Mouse (Mus musculus) heart, postnatal 14 days (tissue): Measurements from ENCODE around the gene C130074G19Rik. TPM values are rescaled to one million over a fixed set of nuclear protein-coding genes. Genes with fewer than 3 reads are reported as not detected.

ENCODE experiments used
- DNase-seq, 2 experiments: peaks; one replicate each; pipeline ENCODE4 v3.0.0; 2021 to 2022
- intact Hi-C: fragments of 180-260 bp; cut with DNase I; formaldehyde crosslinking; loops from one replicate; pipeline ENCODE4 v1.15.1; 2025
- microRNA-seq, 2 experiments: library from miRNA; unstranded; fragments of <30 nt; microRNA quantifications; one replicate each; pipeline ENCODE4 v1.2.0; 2021 to 2022
- total RNA-seq, 2 experiments: library from RNA; stranded (reverse); gene quantifications; 2 replicates each; pipeline ENCODE4 v1.2.3; 2021

Gene C130074G19Rik
- total RNA-seq, 2 experiments from 2014 or later: 24.1 to 30.3 TPM

- intact Hi-C loops: loop anchor here (5.0 kb wide), 1 partner anchor 351 kb away; no protein-coding TSS in a partner anchor
- DNase-seq: no peak
Observed at GRCm38 (mm10) chr1:184846092-184846750, 36.8 kb downstream of the C130074G19Rik start, which contains the start of gene Marc2. TSS of gene Marc2 (minus strand) at chr1:184846451.

DNA sequence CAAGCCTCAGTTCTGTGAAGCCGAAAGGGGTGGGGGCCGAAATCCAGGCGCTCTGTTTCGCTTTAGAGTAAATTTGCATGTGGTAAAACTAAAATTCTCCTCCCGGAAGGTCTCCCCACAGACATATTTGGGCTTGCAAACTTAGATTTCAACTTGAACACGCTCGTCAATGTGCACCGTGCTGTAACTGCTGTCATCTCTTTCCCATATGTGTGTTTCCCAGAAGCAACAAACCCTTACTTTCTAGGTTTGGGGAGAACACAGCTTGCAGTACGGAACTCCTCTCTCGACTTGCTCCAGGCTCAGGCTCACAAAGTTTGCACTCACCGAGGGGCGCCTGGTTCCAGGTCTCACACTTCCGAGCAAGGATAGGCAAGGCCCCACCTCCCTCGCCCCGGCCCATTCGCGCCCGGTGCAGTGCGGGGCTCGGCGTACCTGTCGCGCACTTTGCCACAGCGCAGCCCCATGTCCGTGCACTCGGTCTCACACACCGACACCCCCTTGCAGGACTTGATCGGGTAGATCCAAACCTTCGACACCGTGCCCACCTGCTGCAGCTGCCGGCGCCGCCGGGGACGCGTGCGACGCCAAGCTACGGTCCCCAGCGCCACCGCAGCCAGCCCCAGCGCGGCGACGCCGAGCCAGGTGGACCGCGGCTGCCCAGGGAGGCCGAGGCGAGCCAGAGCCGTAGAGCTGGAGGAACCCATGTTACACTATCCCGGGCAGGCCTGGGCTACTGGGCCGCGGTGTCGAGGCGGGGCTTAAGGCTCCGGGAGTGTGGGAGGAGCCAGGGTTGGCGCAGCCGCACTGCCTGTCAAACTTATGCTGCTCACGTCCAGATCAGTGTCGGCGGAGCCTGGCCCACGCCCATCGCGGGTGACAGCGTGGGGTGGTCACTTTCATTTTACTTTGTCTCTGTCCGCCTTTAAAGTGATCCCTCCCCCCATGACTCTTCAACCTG, 37.6 kb downstream of the C130074G19Rik start:
- peak; percentile 93 to 94 for DNase-seq
- intact Hi-C loops: loop anchor here (2.0 to 5.0 kb wide), 2 partner anchors 21 to 352 kb away; no protein-coding TSS in a partner anchor

DNA sequence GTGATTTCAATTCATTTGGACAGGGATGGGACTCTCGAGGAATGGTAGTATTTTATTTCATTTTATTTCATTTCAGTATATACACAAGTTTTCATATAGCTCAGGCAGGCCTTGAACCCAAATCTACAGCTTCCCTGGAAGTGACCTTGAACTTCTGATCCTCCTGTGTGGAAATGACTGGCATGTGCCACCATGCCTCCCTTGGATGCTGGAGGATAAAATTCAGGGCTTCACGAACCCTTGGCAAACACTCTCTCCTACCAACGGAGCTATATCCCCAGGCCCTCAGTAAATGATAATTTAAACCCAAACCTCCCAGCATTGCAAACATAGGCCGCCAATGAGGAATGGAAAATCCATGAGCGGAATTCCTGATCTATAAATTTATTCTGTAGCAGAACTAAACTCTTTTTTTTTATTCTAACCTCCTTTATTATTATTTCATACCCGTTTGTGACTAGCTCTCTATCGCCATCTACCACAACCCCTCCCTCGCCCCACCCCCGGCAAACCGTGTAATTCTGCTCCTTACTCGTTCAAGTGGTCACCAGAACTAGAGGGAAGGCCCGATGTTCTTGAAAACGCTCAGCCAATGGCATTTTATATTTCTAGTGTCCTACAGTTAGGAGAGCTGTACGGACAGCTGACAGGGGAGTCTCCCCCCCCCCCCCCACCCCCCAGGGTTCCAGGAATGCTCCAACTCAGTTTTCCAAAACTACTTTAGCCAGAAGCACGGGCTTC, 38.5 kb downstream of the C130074G19Rik start:
- intact Hi-C loops: loop anchor here (2.0 to 5.0 kb wide), 2 partner anchors 20 to 353 kb away; no protein-coding TSS in a partner anchor
- peak in 1 of 2 experiments; percentile 44 for DNase-seq

DNA sequence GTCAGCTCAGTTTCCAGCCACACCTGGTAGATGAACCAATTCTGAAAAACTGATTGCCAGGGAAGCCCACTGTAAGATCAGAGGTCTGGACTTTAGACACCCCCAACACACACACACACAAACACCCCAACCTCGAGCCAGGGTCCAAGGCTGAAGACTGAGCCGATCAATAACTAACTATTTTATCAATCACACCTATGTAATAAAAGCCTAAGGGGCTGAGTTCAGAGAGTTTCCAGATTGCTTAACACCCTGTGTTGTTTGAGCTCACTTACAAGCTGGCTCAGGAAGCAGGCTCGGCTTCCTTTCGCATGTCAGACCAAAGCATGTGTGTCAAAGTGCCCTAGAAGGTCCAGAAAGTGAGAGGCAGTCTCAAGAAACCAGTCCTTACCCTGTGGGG, 45.4 kb downstream of the C130074G19Rik start:
- no peak for DNase-seq
- intact Hi-C loops: no loop called here

GRCm38 (mm10) chr1:184836350-184836749, 46.7 kb downstream of the C130074G19Rik start:
- intact Hi-C loops: no loop called here

GRCm38 (mm10) chr1:184833499-184833898, 49.5 kb downstream of the C130074G19Rik start:
- DNase-seq: no peak
- intact Hi-C loops: no loop called here

More at GRCm38 (mm10) chr1:184836350-184836749, 46.7 kb downstream of the C130074G19Rik start:
- no peak for DNase-seq

GRCm38 (mm10) chr1:184832211-184832610, 50.8 kb downstream of the C130074G19Rik start:
- no peak for DNase-seq
- intact Hi-C loops: no loop called here

DNA sequence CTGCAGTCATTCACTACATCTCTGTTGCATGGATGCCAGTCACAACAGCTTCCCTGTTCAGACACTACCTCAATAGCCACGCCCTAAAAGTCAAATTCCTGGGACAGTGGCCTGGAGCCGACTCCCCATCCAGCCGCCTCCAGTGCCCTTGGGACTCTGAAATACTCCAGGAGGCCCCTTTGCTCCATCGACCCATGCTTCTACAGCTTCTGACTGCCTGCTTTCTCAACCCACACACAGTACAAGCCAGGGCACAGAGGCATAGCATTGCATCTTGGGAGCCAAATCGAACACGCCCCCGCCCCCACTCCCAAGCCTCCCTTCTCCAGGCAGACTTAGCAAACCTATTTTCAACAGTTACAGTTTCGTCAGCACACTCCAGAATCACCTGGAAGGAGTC, 53.1 kb downstream of the C130074G19Rik start:
- intact Hi-C loops: no loop called here
- no peak for DNase-seq

DNA sequence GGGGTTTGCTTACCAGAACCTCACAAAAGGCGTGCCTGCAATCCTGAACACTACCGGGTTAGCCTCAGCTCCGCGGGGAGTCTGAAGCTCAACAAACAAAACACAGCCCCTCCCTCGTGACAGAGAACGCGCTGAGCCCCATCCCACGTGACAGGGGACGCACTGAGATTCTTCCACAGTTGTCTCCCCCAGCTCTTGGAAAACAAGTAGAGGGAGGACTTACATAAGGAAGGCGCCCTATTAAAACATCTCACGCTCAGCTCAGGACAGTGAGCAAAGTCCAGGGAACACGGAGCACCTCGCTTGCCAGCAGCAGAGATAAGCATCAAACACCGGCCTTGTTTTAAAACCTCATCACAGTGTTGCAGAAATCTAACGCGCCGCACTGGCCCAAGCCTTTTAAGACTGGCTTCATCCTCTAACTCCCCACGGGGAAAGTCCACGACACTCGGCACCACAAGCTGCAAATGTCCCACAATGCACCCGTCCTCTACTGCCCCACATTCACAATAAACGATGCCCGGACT, 55.8 kb downstream of the C130074G19Rik start:
- intact Hi-C loops: no loop called here
- DNase-seq: no peak

GRCm38 (mm10) chr1:184825093-184825492, 57.9 kb downstream of the C130074G19Rik start:
- peak in 1 of 2 experiments; percentile 62 for DNase-seq
- intact Hi-C loops: loop anchor here (2.0 kb wide), 4 partner anchors 20 to 368 kb away; partner anchors contain the start of gene C130074G19Rik

- intact Hi-C loops: loop anchor here (2.0 kb wide), 4 partner anchors 20 to 368 kb away; partner anchors contain the start of gene C130074G19Rik
- DNase-seq: peak; percentile 93 to 97
Observed at GRCm38 (mm10) chr1:184824439-184824851, 58.6 kb downstream of the C130074G19Rik start.

GRCm38 (mm10) chr1:184822678-184823077, 60.3 kb downstream of the C130074G19Rik start:
- no peak for DNase-seq
- intact Hi-C loops: no loop called here

Small RNAs within 50 kb of the gene (microRNA-seq; reads per million reads assigned to microRNA genes)
- 168 to 317 reads per million in 2 experiments for gene Mir1981

Other genes with a start within 250 kb of the C130074G19Rik start
- gene Hlx, start 150.6 kb downstream of the C130074G19Rik start, total RNA-seq: 10 to 100 TPM; 17.7 to 23.1 TPM
- not detected for gene Marc1, start 71.9 kb downstream of the C130074G19Rik start, total RNA-seq
- 100 to 1,000 TPM; 121 to 126 TPM for gene Marc2, start 36.8 kb downstream of the C130074G19Rik start, total RNA-seq
- gene Mark1, start 116.4 kb upstream of the C130074G19Rik start, total RNA-seq: 1 to 10 TPM; 6.6 to 7.0 TPM